Mouse (Mus musculus) stomach, embryonic 14.5 days (tissue): Measurements from ENCODE around the gene C87436. TPM values are rescaled to one million over a fixed set of nuclear protein-coding genes. Genes with fewer than 3 reads are reported as not detected.

Experiments
- ATAC-seq: fragments of 200-750 bp; cut with Nextera tagmentation; 2 replicates; pipeline ENCODE4 v1.8.0; 2017; ENCODE audit warnings: low read depth, moderate TSS enrichment; ENCODE audit not compliant: insufficient number of reproducible peaks, insufficient read depth, low FRiP score
- H3K27ac ChIP-seq: fragments of 300-500 bp; sonication (generic); 2 replicates; pipeline ENCODE4 v1.5.1; 2014; ENCODE audit warnings: mild to moderate bottlenecking, low read length, moderate library complexity, mixed read lengths
- H3K27me3 ChIP-seq: fragments of 300-500 bp; sonication (generic); 2 replicates; pipeline ENCODE4 v1.6.1; 2014; ENCODE audit warnings: low read length, control low read depth, mixed read lengths; ENCODE audit not compliant: control insufficient read depth, insufficient read depth
- H3K36me3 ChIP-seq: fragments of 300-500 bp; sonication (generic); 2 replicates; pipeline ENCODE4 v1.6.1; 2014; ENCODE audit warnings: mild to moderate bottlenecking, control low read depth, low read length, moderate library complexity, mixed read lengths; ENCODE audit not compliant: control insufficient read depth, insufficient read depth
- H3K4me1 ChIP-seq: fragments of 300-500 bp; sonication (generic); 2 replicates; pipeline ENCODE4 v1.6.1; 2014; ENCODE audit warnings: low read length, control low read depth, mixed read lengths; ENCODE audit not compliant: control insufficient read depth, insufficient read depth
- H3K4me2 ChIP-seq: fragments of 300-500 bp; sonication (generic); replicated peaks from 2 replicates; pipeline ENCODE4 v1.6.1; 2014; ENCODE audit warnings: low read depth, low read length, control low read depth
- H3K4me3 ChIP-seq: fragments of 300-500 bp; sonication (generic); 2 replicates; pipeline ENCODE4 v1.5.1; 2014; ENCODE audit warnings: low read depth, low read length, control low read depth
- H3K9ac ChIP-seq: fragments of 300-500 bp; sonication (generic); replicated peaks from 2 replicates; pipeline ENCODE4 v1.6.1; 2014; ENCODE audit warnings: low read depth, mild to moderate bottlenecking, control low read depth, low read length, moderate library complexity, mixed read lengths
- H3K9me3 ChIP-seq: fragments of 300-500 bp; sonication (generic); 2 replicates; pipeline ENCODE4 v1.6.1; 2016; ENCODE audit warnings: low read depth, low read length, control low read depth; ENCODE audit not compliant: control insufficient read depth
- WGBS: fragments of 180-500 bp; shearing (Covaris S2); extraction: QIAGEN DNeasy Blood & Tissue Kit; methylation state at CpG from one replicate; pipeline ENCODE4 v1.1.7; 2014; 5-methylcytosine and 5-hydroxymethylcytosine counted together
- polyA plus RNA-seq: library from polyadenylated mRNA; unstranded; fragments of >200 nt; fragmentation: Nextera tagmentation; extraction: Ambion mirVana; gene quantifications from 2 replicates; pipeline ENCODE4 v1.2.1, GENCODE M21; 2014

Gene C87436
- polyA plus RNA-seq, 1 experiment from 2014 or later = 26.8 TPM

DNA sequence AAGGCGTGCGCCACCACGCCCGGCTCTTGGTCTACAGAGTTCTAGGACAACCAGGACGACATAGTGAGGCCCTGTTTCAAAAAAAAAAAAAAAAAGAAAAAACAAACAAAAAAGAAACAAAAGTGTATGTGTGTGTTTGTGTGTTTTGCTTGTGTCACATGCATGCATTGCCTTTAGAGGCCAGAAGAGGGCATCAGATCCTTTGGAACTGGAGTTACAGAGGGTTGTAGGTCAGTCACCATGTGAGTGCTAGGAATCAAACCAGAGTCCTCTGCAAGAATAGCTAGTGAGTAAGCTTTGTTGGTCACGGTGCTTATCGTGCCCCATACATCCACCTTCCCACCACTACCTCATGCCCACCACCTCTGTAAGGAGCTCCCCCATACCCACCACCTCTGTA lies 56.6 kb downstream of the C87436 start:
- Histone ChIP-seq H3K9ac (no peak overlapping the region), H3K36me3 (no peaks in the 10 kb centered on the region), H3K4me1 (peaks cover 13% of the 10 kb centered on the region; the same call in 1 of the 2 replicates), H3K4me2 (no peak overlapping the region), H3K27me3 (no peaks in the 10 kb centered on the region), H3K27ac (no peak overlapping the region), H3K9me3 (no peaks in the 10 kb centered on the region), H3K4me3 (no peak overlapping the region)
- ATAC-seq = no peak
- 89% methylated on average over 7 of the region's 7 CpGs for WGBS

DNA sequence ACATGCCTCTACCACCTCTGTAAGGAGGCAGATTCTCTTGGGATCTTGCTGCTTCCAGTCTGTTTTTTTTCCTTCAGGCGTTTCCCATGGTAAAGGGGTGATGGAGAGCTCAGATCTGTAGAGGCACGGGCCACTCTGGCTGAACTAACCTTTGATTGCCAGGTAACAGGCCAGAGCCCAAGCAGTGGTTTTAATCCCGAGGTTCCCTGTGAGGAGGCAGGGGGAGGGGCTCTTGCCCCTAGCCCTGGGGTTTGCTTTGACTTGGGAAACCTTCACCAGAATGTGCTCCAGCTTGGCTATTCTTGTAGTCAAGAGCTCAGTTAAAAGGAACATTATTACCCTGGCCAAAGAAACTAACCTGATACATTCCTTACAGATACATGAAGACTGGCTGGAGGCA lies 57.5 kb downstream of the C87436 start:
- Histone ChIP-seq H3K4me2 (no peak overlapping the region), H3K36me3 (no peaks in the 10 kb centered on the region), H3K4me3 (no peak overlapping the region), H3K4me1 (peaks cover 13% of the 10 kb centered on the region; the same call in 1 of the 2 replicates), H3K9me3 (no peaks in the 10 kb centered on the region), H3K27me3 (no peaks in the 10 kb centered on the region), H3K9ac (no peak overlapping the region), H3K27ac (no peak overlapping the region)
- ATAC-seq = no peak
- 53% methylated on average over 3 of the region's 3 CpGs for WGBS

DNA sequence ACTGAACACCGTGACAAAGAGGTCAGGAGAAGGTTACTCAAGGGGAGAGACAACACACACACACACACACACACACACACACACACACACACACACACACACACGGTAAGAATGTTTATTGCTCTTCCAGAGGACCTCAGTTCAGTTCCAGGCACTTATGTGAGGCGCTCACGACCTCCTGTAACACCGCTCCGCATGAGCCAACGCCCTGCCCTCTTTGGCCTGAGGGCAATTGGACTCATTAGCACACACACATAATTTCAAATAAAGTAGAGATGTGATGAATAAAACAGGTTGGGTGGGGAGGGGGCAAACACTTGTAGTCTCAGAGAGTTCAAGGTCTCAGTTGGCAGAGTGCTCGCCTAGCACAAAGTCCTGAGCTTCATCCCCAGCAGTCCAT lies 58.0 kb downstream of the C87436 start:
- WGBS = 86% methylated on average over 7 of the region's 8 CpGs
- H3K36me3 ChIP-seq = no peaks in the 10 kb centered on the region
- H3K9me3 ChIP-seq = no peaks in the 10 kb centered on the region
- ATAC-seq = no peak
- H3K27me3 ChIP-seq = no peaks in the 10 kb centered on the region
- no peak overlapping the region for H3K4me2 ChIP-seq
- peak overlapping the region; percentile 73; the same call in 1 of the 2 replicates for H3K27ac ChIP-seq
- H3K4me3 ChIP-seq = no peak overlapping the region
- H3K4me1 ChIP-seq = peaks cover 13% of the 10 kb centered on the region; the same call in 1 of the 2 replicates
- H3K9ac ChIP-seq = no peak overlapping the region

DNA sequence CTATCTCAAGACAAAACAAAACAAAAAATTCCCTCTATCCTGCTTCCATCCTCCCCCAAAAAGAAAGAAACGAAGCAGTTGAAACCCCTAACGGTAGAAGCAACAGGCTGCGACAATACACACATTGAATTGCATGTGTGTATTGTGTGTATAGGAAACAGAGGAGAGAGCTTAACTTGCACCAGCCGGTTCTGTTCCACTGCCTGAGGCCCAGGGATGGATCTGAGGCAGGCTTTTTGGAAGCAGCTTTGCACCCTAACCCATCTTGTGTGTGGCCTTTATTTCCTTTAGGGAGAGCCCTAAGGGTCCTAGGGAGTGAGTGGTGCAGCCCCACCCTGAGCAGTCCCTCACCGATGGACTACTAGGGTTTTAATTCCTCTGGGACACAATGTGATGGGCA lies 58.4 kb downstream of the C87436 start:
- Histone ChIP-seq H3K27me3 (no peaks in the 10 kb centered on the region), H3K4me1 (peaks cover 13% of the 10 kb centered on the region; the same call in 1 of the 2 replicates), H3K36me3 (no peaks in the 10 kb centered on the region), H3K27ac (peak overlapping the region; percentile 73; the same call in 1 of the 2 replicates), H3K9me3 (no peaks in the 10 kb centered on the region), H3K4me2 (peak overlapping the region; percentile 46), H3K4me3 (no peak overlapping the region), H3K9ac (no peak overlapping the region)
- WGBS = 61% methylated on average over 5 of the region's 5 CpGs
- peak; percentile 15; the same call in 1 of the 2 replicates for ATAC-seq

DNA sequence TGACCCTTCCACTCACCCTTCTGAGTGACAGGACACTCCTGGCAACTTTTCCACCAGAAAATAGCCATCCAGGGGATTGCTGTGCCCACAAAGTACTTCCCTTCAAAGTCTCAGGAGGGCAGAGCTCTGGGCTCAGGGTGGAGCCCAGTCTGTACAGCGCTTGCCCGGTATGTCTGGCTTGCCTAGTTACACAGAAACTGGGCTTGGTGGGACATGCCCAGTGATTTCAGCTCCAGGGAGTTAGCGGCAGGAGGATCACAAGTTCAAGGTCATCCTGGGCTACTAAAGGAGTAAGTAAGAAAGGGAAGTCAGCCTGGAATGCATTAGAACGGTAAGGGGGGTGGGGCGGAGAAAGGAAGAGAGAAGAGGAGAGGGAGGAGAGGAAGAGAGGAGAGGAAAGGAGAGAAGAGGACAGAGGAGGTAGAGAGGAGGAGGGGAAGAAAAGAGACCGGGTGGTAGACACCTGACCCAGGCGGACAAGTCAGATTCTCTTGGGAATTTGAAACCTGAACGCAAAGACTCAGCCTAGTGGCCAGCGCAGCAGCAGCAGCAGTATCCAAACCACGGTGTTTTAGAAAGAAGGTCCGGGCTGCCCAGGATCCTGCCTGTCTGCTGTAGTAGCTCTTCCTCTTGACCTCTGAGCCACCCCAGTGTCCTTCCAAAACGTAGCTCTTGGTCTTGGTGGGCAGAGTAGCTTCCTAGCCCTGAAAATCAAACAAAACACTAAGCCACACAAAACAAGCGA lies 59.1 kb downstream of the C87436 start:
- peak; percentile 66 for ATAC-seq
- Histone ChIP-seq H3K4me3 (peak overlapping the region; percentile 24; the same call in 1 of the 2 replicates), H3K27me3 (no peaks in the 10 kb centered on the region), H3K36me3 (no peaks in the 10 kb centered on the region), H3K9ac (0 out of 2 replicates have a peak overlapping the region, but pooled peaks have one; percentile 19), H3K4me1 (peaks cover 13% of the 10 kb centered on the region; the same call in 1 of the 2 replicates), H3K4me2 (peak overlapping the region; percentile 46), H3K9me3 (no peaks in the 10 kb centered on the region), H3K27ac (peak overlapping the region; percentile 73)
- WGBS = 12% methylated on average over 13 of the region's 13 CpGs

DNA sequence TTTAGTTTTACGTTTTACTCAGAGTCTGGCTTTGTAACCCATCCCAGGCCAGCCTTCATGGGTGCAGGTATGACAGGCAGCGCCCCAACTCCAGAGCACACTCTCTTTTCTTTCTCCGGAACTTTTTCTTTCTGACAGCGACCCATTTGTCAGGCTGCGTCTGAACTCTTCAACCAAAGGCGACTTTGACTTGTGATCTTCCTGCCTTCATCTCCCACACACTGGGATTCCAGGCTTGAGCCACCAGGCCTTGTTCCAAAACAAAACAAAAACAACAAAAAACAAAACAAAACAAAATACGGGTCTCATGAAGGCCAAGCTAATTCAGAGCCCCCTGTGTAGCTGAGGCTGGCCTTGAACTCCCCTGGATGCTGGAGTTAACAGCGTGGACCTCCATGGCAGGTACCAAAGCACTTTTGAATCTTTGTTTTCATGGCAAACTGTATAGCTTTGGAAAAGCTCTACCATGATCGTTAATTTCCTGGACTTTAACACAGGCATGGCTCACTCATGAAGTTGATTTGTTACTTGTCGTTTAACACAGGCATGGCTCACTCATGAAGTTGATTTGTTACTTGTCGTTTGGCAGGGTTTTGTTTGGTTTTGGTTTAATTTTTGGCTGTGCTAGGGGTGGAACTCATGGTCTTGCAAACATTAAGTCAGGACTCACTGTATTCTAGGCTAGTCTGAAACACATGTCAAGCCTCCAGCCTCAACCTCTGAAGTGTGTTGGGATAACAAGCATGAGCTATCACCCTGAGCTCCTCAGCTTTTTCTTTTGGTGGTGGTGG lies 60.0 kb downstream of the C87436 start:
- Histone ChIP-seq H3K4me2 (peak overlapping the region; percentile 46; the same call in 1 of the 2 replicates), H3K9me3 (no peaks in the 10 kb centered on the region), H3K36me3 (no peaks in the 10 kb centered on the region), H3K27ac (no peak overlapping the region; the same call in 1 of the 2 replicates), H3K9ac (no peak overlapping the region), H3K27me3 (no peaks in the 10 kb centered on the region), H3K4me3 (peak overlapping the region; percentile 24; the same call in 1 of the 2 replicates), H3K4me1 (peaks cover 13% of the 10 kb centered on the region; the same call in 1 of the 2 replicates)
- 53% methylated on average over 11 of the region's 11 CpGs for WGBS
- no peak for ATAC-seq

DNA sequence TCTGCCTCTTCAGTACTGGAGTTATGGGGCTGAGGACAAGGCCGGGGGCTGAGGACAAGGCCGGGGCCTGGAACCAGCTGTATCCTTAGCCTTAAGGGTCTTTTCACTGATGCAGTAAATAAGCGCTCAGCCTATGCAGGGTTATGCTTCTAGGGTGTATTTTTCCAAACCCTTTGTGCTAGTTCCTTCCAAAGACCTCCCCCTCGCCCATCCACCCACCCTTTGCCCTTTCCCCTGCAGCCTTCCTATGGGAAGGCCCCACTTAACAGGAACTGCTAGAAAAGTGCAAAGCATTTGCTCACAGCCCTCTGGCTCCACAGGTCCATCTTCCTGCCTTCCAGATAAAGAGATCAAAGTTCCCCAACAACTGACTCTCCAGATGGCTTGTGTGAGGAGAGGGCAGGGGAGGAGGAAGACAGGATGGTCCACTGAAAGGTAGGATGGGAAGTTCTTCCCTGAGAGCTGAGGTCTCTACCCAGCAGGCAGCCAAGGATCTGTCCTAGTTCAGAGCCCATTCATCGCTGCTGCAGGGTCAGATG lies 61.5 kb downstream of the C87436 start:
- no peaks in the 10 kb centered on the region for H3K27me3 ChIP-seq
- no peak for ATAC-seq
- no peak overlapping the region for H3K4me3 ChIP-seq
- H3K9me3 ChIP-seq = no peaks in the 10 kb centered on the region
- no peak overlapping the region for H3K9ac ChIP-seq
- no peak overlapping the region for H3K4me2 ChIP-seq
- WGBS = 65% methylated on average over 5 of the region's 5 CpGs
- no peak overlapping the region; the same call in 1 of the 2 replicates for H3K27ac ChIP-seq
- H3K4me1 ChIP-seq = peaks cover 13% of the 10 kb centered on the region; the same call in 1 of the 2 replicates
- H3K36me3 ChIP-seq = no peaks in the 10 kb centered on the region

DNA sequence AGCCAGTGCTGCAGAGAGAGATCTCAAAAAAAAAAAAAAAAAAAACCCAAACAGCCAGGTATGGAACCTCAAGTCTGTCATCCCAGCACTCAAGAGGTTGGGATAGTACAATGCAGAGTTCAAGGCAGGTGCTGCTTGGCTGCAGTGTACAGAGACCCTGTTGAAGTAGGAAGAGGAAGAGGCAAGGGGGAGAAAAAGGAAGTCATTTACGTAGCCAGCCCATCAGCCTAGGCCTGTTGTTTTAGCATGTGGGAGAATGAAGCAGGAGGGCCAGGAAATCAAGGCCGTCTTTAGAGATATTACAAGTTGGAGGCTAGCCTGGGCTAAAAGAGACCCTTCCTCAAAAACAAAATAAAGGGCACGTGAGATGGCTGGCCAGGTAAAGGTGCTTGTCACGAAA lies 65.3 kb downstream of the C87436 start:
- no peaks in the 10 kb centered on the region for H3K27me3 ChIP-seq
- no peak overlapping the region for H3K27ac ChIP-seq
- H3K9ac ChIP-seq = no peak overlapping the region
- no peak overlapping the region for H3K4me3 ChIP-seq
- no peaks in the 10 kb centered on the region for H3K36me3 ChIP-seq
- H3K4me1 ChIP-seq = no peaks in the 10 kb centered on the region; the same call in 1 of the 2 replicates
- no peak for ATAC-seq
- H3K9me3 ChIP-seq = no peaks in the 10 kb centered on the region
- no peak overlapping the region for H3K4me2 ChIP-seq
- WGBS = 88% methylated on average over 4 of the region's 4 CpGs
